Mouse (Mus musculus) lung, embryonic 15.5 days (tissue): ENCODE measurements around the gene Cacybp. TPM values are rescaled to one million over a fixed set of nuclear protein-coding genes. Genes with fewer than 3 reads are reported as not detected.

Source experiments
- ATAC-seq: fragments of 200-750 bp; cut with Nextera tagmentation; 2 replicates; pipeline ENCODE4 v1.8.0; 2017; ENCODE audit warnings: moderate number of reproducible peaks, borderline replicate concordance; ENCODE audit not compliant: low FRiP score, low TSS enrichment; ENCODE audit errors: extremely low read depth
- H3K27ac ChIP-seq: fragments of 300-500 bp; sonication (generic); 2 replicates; pipeline ENCODE4 v1.5.1; 2015; ENCODE audit warnings: moderate library complexity, mild to moderate bottlenecking, inconsistent platforms
- H3K27me3 ChIP-seq: fragments of 300-500 bp; sonication (generic); 2 replicates; pipeline ENCODE4 v1.6.1; 2015; ENCODE audit warnings: inconsistent platforms
- H3K36me3 ChIP-seq: fragments of 300-500 bp; sonication (generic); 2 replicates; pipeline ENCODE4 v1.6.1; 2015; ENCODE audit warnings: inconsistent platforms
- H3K4me1 ChIP-seq: fragments of 300-500 bp; sonication (generic); 2 replicates; pipeline ENCODE4 v1.6.1; 2015; ENCODE audit warnings: inconsistent platforms
- H3K4me2 ChIP-seq: fragments of 300-500 bp; sonication (generic); 2 replicates; pipeline ENCODE4 v1.6.1; 2015; ENCODE audit warnings: inconsistent platforms, mild to moderate bottlenecking, moderate library complexity
- H3K4me3 ChIP-seq: fragments of 300-500 bp; sonication (generic); 2 replicates; pipeline ENCODE4 v1.5.1; 2015; ENCODE audit warnings: mild to moderate bottlenecking, inconsistent platforms
- H3K9ac ChIP-seq: fragments of 300-500 bp; sonication (generic); 2 replicates; pipeline ENCODE4 v1.6.1; 2015; ENCODE audit warnings: inconsistent platforms
- H3K9me3 ChIP-seq: fragments of 300-500 bp; sonication (generic); 2 replicates; pipeline ENCODE4 v1.6.1; 2016; ENCODE audit warnings: inconsistent platforms
- WGBS: fragments of 180-500 bp; shearing (Covaris S2); methylation state at CpG from one replicate; pipeline ENCODE4 v1.1.7; 2015; 5-methylcytosine and 5-hydroxymethylcytosine counted together
- polyA plus RNA-seq: library from polyadenylated mRNA; unstranded; fragments of >200 nt; fragmentation: Nextera tagmentation; extraction: Ambion mirVana; gene quantifications from 2 replicates; pipeline ENCODE4 v1.2.1, GENCODE M21; 2015

Cacybp gene
- polyA plus RNA-seq, 1 experiment from 2014 or later: 214 TPM

DNA sequence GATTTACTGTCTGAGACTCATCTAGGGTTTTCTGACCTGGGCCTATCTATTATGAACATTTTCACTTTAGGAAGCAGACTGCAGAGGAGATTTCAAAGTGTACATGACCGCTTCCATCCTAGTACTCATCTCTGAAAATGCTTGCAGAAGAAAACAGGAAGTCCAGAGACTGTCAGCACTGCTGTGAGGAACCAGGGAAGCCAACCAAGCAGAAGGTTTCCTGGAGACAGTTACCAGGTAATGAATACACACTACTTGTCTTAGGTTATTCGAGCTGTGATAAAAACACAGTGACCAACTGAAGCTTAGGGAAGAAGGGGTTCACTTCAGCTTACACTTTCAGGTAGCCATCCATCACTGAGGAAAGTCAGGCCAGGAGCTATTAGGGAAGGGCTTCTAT, 33.3 kb upstream of the Cacybp start:
- H3K27ac ChIP-seq: no peak overlapping the region
- WGBS: 59% methylated on average over 2 of the region's 2 CpGs
- no peaks in the 10 kb centered on the region for H3K9me3 ChIP-seq
- no peaks in the 10 kb centered on the region for H3K36me3 ChIP-seq
- H3K9ac ChIP-seq: no peak overlapping the region
- H3K4me3 ChIP-seq: no peak overlapping the region
- H3K4me2 ChIP-seq: no peak overlapping the region
- no peaks in the 10 kb centered on the region for H3K27me3 ChIP-seq
- H3K4me1 ChIP-seq: no peaks in the 10 kb centered on the region
- no peak for ATAC-seq

DNA sequence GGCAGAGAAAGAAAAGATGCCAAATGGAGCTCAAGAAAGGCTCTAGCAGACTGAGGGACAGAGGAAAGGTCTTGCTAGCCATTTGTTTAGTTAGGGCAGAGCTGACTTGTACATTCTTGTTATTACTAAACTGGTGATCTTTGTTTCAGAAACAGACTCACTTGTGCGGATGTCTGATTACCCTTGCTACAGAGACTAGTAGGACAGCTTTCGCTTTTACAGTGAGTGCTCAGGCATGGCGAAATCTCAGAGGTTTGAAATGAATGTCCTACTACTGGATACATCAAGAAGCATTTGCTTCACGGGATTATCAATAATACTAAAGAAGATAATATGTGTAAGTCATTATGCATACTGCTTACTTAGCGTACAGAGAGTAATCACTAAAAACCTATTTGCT, 32.0 kb upstream of the Cacybp start:
- no peak overlapping the region for H3K27ac ChIP-seq
- H3K4me1 ChIP-seq: no peaks in the 10 kb centered on the region
- no peak for ATAC-seq
- H3K27me3 ChIP-seq: no peaks in the 10 kb centered on the region
- 90% methylated on average over 5 of the region's 5 CpGs for WGBS
- H3K4me3 ChIP-seq: no peak overlapping the region
- no peaks in the 10 kb centered on the region for H3K36me3 ChIP-seq
- no peaks in the 10 kb centered on the region for H3K9me3 ChIP-seq
- no peak overlapping the region for H3K4me2 ChIP-seq
- no peak overlapping the region for H3K9ac ChIP-seq

- Histone ChIP-seq H3K4me1 (no peaks in the 10 kb centered on the region), H3K4me2 (no peak overlapping the region), H3K4me3 (no peak overlapping the region), H3K9ac (no peak overlapping the region), H3K36me3 (no peaks in the 10 kb centered on the region), H3K9me3 (no peaks in the 10 kb centered on the region), H3K27ac (no peak overlapping the region), H3K27me3 (no peaks in the 10 kb centered on the region)
- WGBS: 86% methylated on average over 2 of the region's 2 CpGs
- no peak for ATAC-seq
Observed at GRCm38 (mm10) chr1:160240091-160240490, 27.4 kb upstream of the Cacybp start.

- H3K4me1 ChIP-seq: peaks cover 7% of the 10 kb centered on the region; the same call in 1 of the 2 replicates
- H3K27me3 ChIP-seq: no peaks in the 10 kb centered on the region
- no peak for ATAC-seq
- no peak overlapping the region for H3K27ac ChIP-seq
- H3K9ac ChIP-seq: no peak overlapping the region
- WGBS: 97% methylated on average over 1 of the region's 1 CpGs
- no peak overlapping the region for H3K4me2 ChIP-seq
- no peaks in the 10 kb centered on the region for H3K36me3 ChIP-seq
- no peaks in the 10 kb centered on the region for H3K9me3 ChIP-seq
- H3K4me3 ChIP-seq: no peak overlapping the region
Observed at GRCm38 (mm10) chr1:160238852-160239443, 26.3 kb upstream of the Cacybp start.

DNA sequence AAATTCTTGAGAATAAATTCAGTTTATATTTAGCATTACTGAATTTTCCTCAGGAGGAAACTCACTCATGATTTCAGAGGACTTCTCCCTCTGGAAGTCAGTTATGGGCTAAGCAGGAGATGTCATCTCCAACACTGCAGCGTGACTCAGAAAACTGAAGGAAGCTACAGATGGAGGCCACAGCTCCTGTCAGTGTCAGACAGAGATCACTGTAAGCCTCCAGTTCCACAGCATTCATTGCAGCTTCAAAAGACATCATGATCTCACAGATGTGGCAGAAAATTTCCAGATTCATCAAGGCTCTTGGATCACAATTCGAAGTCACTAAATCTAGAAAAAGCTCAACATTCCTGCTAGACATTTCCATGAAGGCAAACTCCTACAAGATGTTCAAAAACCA, 25.3 kb upstream of the Cacybp start:
- H3K4me1 ChIP-seq: peaks cover 7% of the 10 kb centered on the region; the same call in 1 of the 2 replicates
- no peak for ATAC-seq
- no peaks in the 10 kb centered on the region for H3K27me3 ChIP-seq
- H3K9me3 ChIP-seq: no peaks in the 10 kb centered on the region
- H3K4me3 ChIP-seq: no peak overlapping the region
- H3K36me3 ChIP-seq: no peaks in the 10 kb centered on the region
- no peak overlapping the region for H3K4me2 ChIP-seq
- no peak overlapping the region for H3K27ac ChIP-seq
- no peak overlapping the region for H3K9ac ChIP-seq
- WGBS: 90% methylated on average over 2 of the region's 2 CpGs

- ATAC-seq: peak; percentile 90; the same call in 1 of the 2 replicates
- peaks cover 7% of the 10 kb centered on the region; the same call in 1 of the 2 replicates for H3K4me1 ChIP-seq
- no peak overlapping the region for H3K4me3 ChIP-seq
- H3K36me3 ChIP-seq: no peaks in the 10 kb centered on the region
- H3K4me2 ChIP-seq: no peak overlapping the region
- H3K27me3 ChIP-seq: no peaks in the 10 kb centered on the region
- H3K9me3 ChIP-seq: no peaks in the 10 kb centered on the region
- H3K9ac ChIP-seq: no peak overlapping the region
- H3K27ac ChIP-seq: peak overlapping the region; percentile 64
Observed at GRCm38 (mm10) chr1:160233921-160234320, 21.2 kb upstream of the Cacybp start.

DNA sequence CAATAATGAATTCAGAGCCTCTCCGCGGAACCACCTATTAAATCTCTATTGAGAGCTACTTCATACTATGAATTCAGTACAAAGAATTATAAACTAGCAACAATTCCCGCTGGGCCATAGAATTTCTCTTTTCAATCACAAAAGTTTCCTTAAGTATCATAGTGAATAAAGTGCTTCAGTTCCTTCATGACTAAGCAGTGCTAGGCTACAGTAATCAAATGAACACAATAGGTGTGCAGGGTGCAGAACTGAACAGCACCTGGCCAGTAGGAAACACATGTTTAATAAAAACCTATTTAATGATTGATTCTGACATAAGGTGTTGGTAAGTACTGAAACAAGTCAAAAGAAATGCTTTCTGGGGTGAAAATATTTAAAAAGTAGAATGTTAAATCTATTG, 19.4 kb upstream of the Cacybp start:
- Histone ChIP-seq H3K27me3 (no peaks in the 10 kb centered on the region), H3K4me3 (no peak overlapping the region), H3K36me3 (no peaks in the 10 kb centered on the region), H3K9ac (no peak overlapping the region), H3K9me3 (no peaks in the 10 kb centered on the region), H3K4me1 (peaks cover 7% of the 10 kb centered on the region; the same call in 1 of the 2 replicates), H3K4me2 (no peak overlapping the region), H3K27ac (no peak overlapping the region)
- 91% methylated on average over 3 of the region's 3 CpGs for WGBS
- ATAC-seq: no peak

DNA sequence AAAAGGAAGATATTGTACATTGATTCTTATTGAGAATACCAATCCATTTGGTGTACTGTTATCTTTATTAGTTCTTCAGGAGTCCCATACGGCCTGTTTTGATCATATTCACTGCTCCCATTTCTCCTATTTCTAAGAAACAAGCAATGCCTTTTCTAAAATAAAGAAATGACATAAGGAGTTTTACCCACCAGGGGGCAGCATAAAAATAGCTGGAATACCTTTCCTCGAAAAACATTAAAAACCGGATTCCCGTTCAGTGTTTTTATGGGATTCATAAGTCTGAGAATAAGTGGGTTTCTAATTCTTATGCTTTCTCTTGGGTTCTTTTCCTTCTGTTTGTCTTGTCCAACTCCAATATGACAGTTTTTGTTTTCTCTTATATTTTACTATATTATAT, 18.3 kb upstream of the Cacybp start:
- H3K36me3 ChIP-seq: no peaks in the 10 kb centered on the region
- H3K27me3 ChIP-seq: no peaks in the 10 kb centered on the region
- no peak overlapping the region for H3K4me3 ChIP-seq
- WGBS: 31% methylated on average over 4 of the region's 4 CpGs
- no peak overlapping the region for H3K27ac ChIP-seq
- no peak overlapping the region for H3K4me2 ChIP-seq
- no peaks in the 10 kb centered on the region for H3K9me3 ChIP-seq
- no peak for ATAC-seq
- no peak overlapping the region for H3K9ac ChIP-seq
- H3K4me1 ChIP-seq: peaks cover 7% of the 10 kb centered on the region; the same call in 1 of the 2 replicates

GRCm38 (mm10) chr1:160227850-160228249, 15.2 kb upstream of the Cacybp start:
- H3K36me3 ChIP-seq: no peaks in the 10 kb centered on the region
- no peak for ATAC-seq
- H3K27me3 ChIP-seq: no peaks in the 10 kb centered on the region
- no peaks in the 10 kb centered on the region for H3K9me3 ChIP-seq
- no peak overlapping the region for H3K9ac ChIP-seq
- H3K4me2 ChIP-seq: no peak overlapping the region
- no peak overlapping the region for H3K27ac ChIP-seq
- H3K4me3 ChIP-seq: no peak overlapping the region
- H3K4me1 ChIP-seq: no peaks in the 10 kb centered on the region

DNA sequence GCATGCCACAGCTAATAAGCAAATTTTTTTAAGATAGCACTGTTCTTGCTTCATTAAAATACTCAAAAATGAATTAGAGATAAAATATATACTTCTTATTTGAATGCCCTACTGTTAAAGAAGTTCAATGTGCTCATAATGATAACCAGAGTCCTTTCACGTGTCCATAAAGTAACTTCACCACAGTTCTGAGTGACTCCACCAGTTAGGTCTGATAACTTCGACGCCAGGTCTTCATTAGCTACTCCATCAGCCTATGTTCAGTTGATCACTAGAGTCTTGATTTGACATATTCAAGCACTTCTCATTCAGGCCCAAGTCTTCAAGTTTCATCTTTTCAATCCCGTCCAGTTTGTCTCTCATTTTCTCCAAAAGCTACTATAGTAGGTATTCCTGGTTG, 14.5 kb upstream of the Cacybp start:
- 85% methylated on average over 4 of the region's 4 CpGs for WGBS
- Histone ChIP-seq H3K9me3 (no peaks in the 10 kb centered on the region), H3K4me1 (no peaks in the 10 kb centered on the region), H3K4me3 (no peak overlapping the region), H3K27me3 (no peaks in the 10 kb centered on the region), H3K4me2 (no peak overlapping the region), H3K9ac (no peak overlapping the region), H3K27ac (no peak overlapping the region), H3K36me3 (no peaks in the 10 kb centered on the region)
- no peak for ATAC-seq

GRCm38 (mm10) chr1:160224093-160224492, 11.4 kb upstream of the Cacybp start:
- H3K4me2 ChIP-seq: no peak overlapping the region
- WGBS: 70% methylated on average over 2 of the region's 2 CpGs

GRCm38 (mm10) chr1:160217898-160218297, 5.2 kb upstream of the Cacybp start:
- 89% methylated on average over 3 of the region's 3 CpGs for WGBS

More at GRCm38 (mm10) chr1:160224093-160224492, 11.4 kb upstream of the Cacybp start:
- H3K9me3 ChIP-seq: no peaks in the 10 kb centered on the region
- H3K27me3 ChIP-seq: no peaks in the 10 kb centered on the region
- H3K4me1 ChIP-seq: no peaks in the 10 kb centered on the region
- no peak for ATAC-seq
- no peak overlapping the region for H3K27ac ChIP-seq
- no peaks in the 10 kb centered on the region for H3K36me3 ChIP-seq
- H3K4me3 ChIP-seq: no peak overlapping the region
- no peak overlapping the region for H3K9ac ChIP-seq

GRCm38 (mm10) chr1:160214171-160214570, 1.5 kb upstream of the Cacybp start:
- peaks cover 16% of the 10 kb centered on the region for H3K4me1 ChIP-seq
- 88% methylated on average over 7 of the region's 7 CpGs for WGBS
- no peak overlapping the region for H3K9ac ChIP-seq
- H3K27me3 ChIP-seq: no peaks in the 10 kb centered on the region
- H3K9me3 ChIP-seq: no peaks in the 10 kb centered on the region
- no peak overlapping the region for H3K27ac ChIP-seq
- H3K36me3 ChIP-seq: no peaks in the 10 kb centered on the region
- no peak for ATAC-seq
- no peak overlapping the region for H3K4me2 ChIP-seq
- peak overlapping the region; percentile 92; the same call in 1 of the 2 replicates for H3K4me3 ChIP-seq

More at GRCm38 (mm10) chr1:160217898-160218297, 5.2 kb upstream of the Cacybp start:
- no peak overlapping the region for H3K27ac ChIP-seq
- no peak overlapping the region for H3K9ac ChIP-seq
- no peaks in the 10 kb centered on the region for H3K9me3 ChIP-seq
- ATAC-seq: no peak
- H3K4me2 ChIP-seq: no peak overlapping the region
- H3K27me3 ChIP-seq: no peaks in the 10 kb centered on the region
- H3K4me3 ChIP-seq: no peak overlapping the region
- H3K4me1 ChIP-seq: 0 out of 2 replicates have a peak, but pooled peaks cover 6% of the 10 kb centered on the region
- no peaks in the 10 kb centered on the region for H3K36me3 ChIP-seq
